Comparison of ENCODE assay signal across 22 mouse cellular contexts in the genomic region with DNA sequence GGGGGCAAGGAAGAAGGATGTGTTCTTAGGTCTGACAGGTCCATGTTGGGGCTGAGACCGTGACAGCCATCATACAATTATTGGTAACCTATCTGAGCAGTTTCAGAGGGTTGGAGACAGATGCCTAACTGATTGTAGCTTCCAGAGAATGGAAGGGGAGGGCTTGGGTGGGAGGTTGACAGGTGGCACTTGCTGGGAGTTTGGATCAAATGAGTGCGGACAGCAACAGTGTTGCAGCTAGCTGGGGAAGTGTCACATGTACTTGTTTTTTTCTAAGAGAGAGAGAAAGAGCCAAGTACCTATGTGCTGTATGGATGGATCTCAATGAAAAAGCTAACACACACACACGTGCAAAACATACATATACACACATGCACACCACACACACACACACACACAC.
DNase-seq lines count a peak whose midpoint lies in the region; ATAC-seq and TF ChIP-seq lines count a peak whose summit lies in the region.
"Had no signal": no experiment of that assay in that cellular context is flagged by ENCODE, and none has a peak within 500 bp of the region (broad histone marks: within the 10 kb centered on the region; RNA-seq: fewer than 3 reads in every experiment).

No protein-coding gene starts in this region.

- intact Hi-C loops in left cerebral cortex, postnatal 14 days (cut with DNase I): no loop called here

- H3K36me3 ChIP-seq in kidney, postnatal 0 days (ENCODE audit: insufficient read depth, low read length): no peaks in the 10 kb centered on the region
- H3K36me3 ChIP-seq in neural tube, embryonic 13.5 days: no peaks in the 10 kb centered on the region
- H3K36me3 ChIP-seq in neural tube, embryonic 15.5 days: no peaks in the 10 kb centered on the region
- H3K36me3 ChIP-seq: embryonic facial prominence, embryonic 15.5 days; forebrain, embryonic 10.5 days; forebrain, embryonic 12.5 days had no signal

- no peak for DNase-seq in kidney, postnatal 0 days (ENCODE audit: low spot score)
- DNase-seq in kidney, adult 11 months: no peak
- peak; percentile 53 for DNase-seq in brain, embryonic 14.5 days (ENCODE audit: low read depth)
- no peak for DNase-seq in left cerebral cortex, postnatal 14 days (ENCODE audit: low spot score in 2 of 2)
- DNase-seq in spleen, postnatal 14 days (ENCODE audit: low spot score in 2 of 2): no peak
- DNase-seq: adrenal gland, adult 2 months; adrenal gland, postnatal 10 days; adrenal gland, postnatal 25 days; cerebellum, adult 11 months; cerebellum, adult 18-20 months; cerebellum, adult 8-10 months; cerebellum, adult 9-11 months; cerebellum, postnatal 14 days; cerebellum, postnatal 36 days; embryo, embryonic 11 days had no signal

- H3K27me3 ChIP-seq in kidney, postnatal 0 days (ENCODE audit: insufficient read depth, low read length): no peaks in the 10 kb centered on the region
- H3K27me3 ChIP-seq in neural tube, embryonic 13.5 days: peaks cover 33% of the 10 kb centered on the region
- peaks cover 3% of the 10 kb centered on the region for H3K27me3 ChIP-seq in neural tube, embryonic 15.5 days (replicated peaks)
- H3K27me3 ChIP-seq: embryonic facial prominence, embryonic 13.5 days; embryonic facial prominence, embryonic 15.5 days had no signal

- H3K9me3 ChIP-seq in kidney, postnatal 0 days (replicated peaks; ENCODE audit: low read length): no peaks in the 10 kb centered on the region
- no peaks in the 10 kb centered on the region for H3K9me3 ChIP-seq in neural tube, embryonic 13.5 days
- H3K9me3 ChIP-seq in neural tube, embryonic 15.5 days (replicated peaks): no peaks in the 10 kb centered on the region
- H3K9me3 ChIP-seq: embryonic facial prominence, embryonic 13.5 days; embryonic facial prominence, embryonic 15.5 days; forebrain, embryonic 10.5 days; forebrain, embryonic 12.5 days had no signal

- no peak overlapping the region for H3K4me2 ChIP-seq in kidney, postnatal 0 days (ENCODE audit: low read length)
- no peak overlapping the region for H3K4me2 ChIP-seq in neural tube, embryonic 13.5 days
- H3K4me2 ChIP-seq in neural tube, embryonic 15.5 days: no peak overlapping the region
- H3K4me2 ChIP-seq: embryonic facial prominence, embryonic 13.5 days; embryonic facial prominence, embryonic 15.5 days; forebrain, embryonic 12.5 days had no signal

- no peak for TF ChIP-seq CTCF in kidney, postnatal 0 days (IDR thresholded peaks at IDR 0.05; ENCODE audit: low read depth)
- no peak for TF ChIP-seq CTCF in brain, embryonic 14.5 days (IDR thresholded peaks at IDR 0.05; ENCODE audit: borderline replicate concordance, extremely low read depth, insufficient read depth, insufficient read length)

- 90% methylated on average over 3 of the region's 3 CpGs for WGBS in kidney, postnatal 0 days
- 91% methylated on average over 3 of the region's 3 CpGs for WGBS in neural tube, embryonic 13.5 days
- 80% methylated on average over 3 of the region's 3 CpGs for WGBS in neural tube, embryonic 15.5 days

- H3K4me3 ChIP-seq in kidney, postnatal 0 days (replicated peaks; ENCODE audit: low read depth, low read length): no peak overlapping the region
- no peak overlapping the region for H3K4me3 ChIP-seq in neural tube, embryonic 13.5 days
- no peak overlapping the region for H3K4me3 ChIP-seq in neural tube, embryonic 15.5 days (replicated peaks)
- H3K4me3 ChIP-seq: embryonic facial prominence, embryonic 13.5 days; embryonic facial prominence, embryonic 15.5 days; erythroblast, embryonic 14.5 days; forebrain, embryonic 10.5 days; forebrain, embryonic 12.5 days had no signal

- 0 out of 2 replicates have a peak overlapping the region, but pooled peaks have one; percentile 13 for H3K9ac ChIP-seq in kidney, postnatal 0 days (ENCODE audit: low read depth, low read length)
- no peak overlapping the region for H3K9ac ChIP-seq in neural tube, embryonic 13.5 days
- no peak overlapping the region for H3K9ac ChIP-seq in neural tube, embryonic 15.5 days (replicated peaks)
- H3K9ac ChIP-seq: embryonic facial prominence, embryonic 13.5 days; embryonic facial prominence, embryonic 15.5 days; forebrain, embryonic 12.5 days had no signal

- no peak overlapping the region for H3K27ac ChIP-seq in kidney, postnatal 0 days
- no peak overlapping the region for H3K27ac ChIP-seq in neural tube, embryonic 13.5 days (replicated peaks)
- no peak overlapping the region for H3K27ac ChIP-seq in neural tube, embryonic 15.5 days (replicated peaks)
- H3K27ac ChIP-seq: embryonic facial prominence, embryonic 13.5 days; embryonic facial prominence, embryonic 15.5 days had no signal

- ATAC-seq in kidney, postnatal 0 days (replicated peaks; ENCODE audit: low FRiP score, low read depth): no peak
- 0 out of 2 replicates have a peak, but pooled peaks have one; percentile 30 for ATAC-seq in neural tube, embryonic 13.5 days (ENCODE audit: low read depth)
- no peak for ATAC-seq in neural tube, embryonic 15.5 days (ENCODE audit: low FRiP score)

- H3K4me1 ChIP-seq in kidney, postnatal 0 days (replicated peaks; ENCODE audit: insufficient read depth, low read length): no peaks in the 10 kb centered on the region
- H3K4me1 ChIP-seq in neural tube, embryonic 13.5 days (replicated peaks): peaks cover 20% of the 10 kb centered on the region
- H3K4me1 ChIP-seq in neural tube, embryonic 15.5 days: peaks cover 17% of the 10 kb centered on the region
- H3K4me1 ChIP-seq: embryonic facial prominence, embryonic 15.5 days had no signal

- TF ChIP-seq POLR2A in brain, embryonic 14.5 days (IDR thresholded peaks at IDR 0.05; ENCODE audit: borderline replicate concordance, extremely low read depth, insufficient read depth, insufficient read length, poor library complexity, severe bottlenecking): no peak
